Comparison of ENCODE assay signal across 26 mouse cellular contexts in the genomic region with DNA sequence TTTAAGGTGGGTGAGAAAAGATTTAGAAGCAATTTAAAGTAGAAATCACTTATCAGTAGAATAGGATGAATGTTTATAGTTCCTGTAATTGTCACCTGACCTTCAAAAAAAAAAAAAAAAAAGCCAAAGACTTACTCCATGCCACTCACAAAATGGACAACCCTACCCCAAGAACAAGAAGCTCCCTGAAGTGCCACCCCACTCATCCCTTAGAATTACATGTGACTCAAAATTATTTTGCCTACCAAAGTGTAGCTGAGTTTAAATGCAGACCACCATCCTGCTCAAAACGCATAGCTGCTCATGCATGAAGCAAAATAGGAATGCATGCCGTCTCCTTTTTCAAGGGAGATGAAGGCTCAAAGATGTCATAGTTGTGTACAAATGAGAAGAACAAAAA.
DNase-seq lines count a peak whose midpoint lies in the region; ATAC-seq and TF ChIP-seq lines count a peak whose summit lies in the region.
"Had no signal": no experiment of that assay in that cellular context is flagged by ENCODE, and none has a peak within 500 bp of the region (broad histone marks: within the 10 kb centered on the region; RNA-seq: fewer than 3 reads in every experiment).

No protein-coding gene starts in this region.

- 56% methylated on average over 2 of the region's 2 CpGs for WGBS in forebrain, embryonic 11.5 days
- 37% methylated on average over 2 of the region's 2 CpGs for WGBS in forebrain, embryonic 16.5 days
- 47% methylated on average over 2 of the region's 2 CpGs for WGBS in midbrain, embryonic 11.5 days
- 26% methylated on average over 2 of the region's 2 CpGs for WGBS in midbrain, embryonic 13.5 days
- 23% methylated on average over 2 of the region's 2 CpGs for WGBS in midbrain, embryonic 15.5 days
- WGBS in midbrain, postnatal 0 days = 25% methylated on average over 2 of the region's 2 CpGs

- H3K27ac ChIP-seq in forebrain, embryonic 11.5 days (ENCODE audit: low read depth, low read length) = no peak overlapping the region
- H3K27ac ChIP-seq in forebrain, embryonic 16.5 days (ENCODE audit: low read length) = no peak overlapping the region
- H3K27ac ChIP-seq in midbrain, embryonic 11.5 days (ENCODE audit: low read depth, low read length) = no peak overlapping the region
- H3K27ac ChIP-seq in midbrain, embryonic 13.5 days = no peak overlapping the region
- H3K27ac ChIP-seq in midbrain, embryonic 15.5 days = no peak overlapping the region
- H3K27ac ChIP-seq in midbrain, postnatal 0 days (ENCODE audit: low read depth, low read length) = no peak overlapping the region
- H3K27ac ChIP-seq: embryonic facial prominence, embryonic 12.5 days; embryonic facial prominence, embryonic 15.5 days; forebrain, embryonic 12.5 days; forebrain, embryonic 15.5 days; heart, adult 2 months; heart, embryonic 10.5 days; heart, embryonic 13.5 days; hindbrain, embryonic 15.5 days had no signal

- H3K9ac ChIP-seq in forebrain, embryonic 11.5 days (ENCODE audit: low read length) = no peak overlapping the region
- no peak overlapping the region for H3K9ac ChIP-seq in forebrain, embryonic 16.5 days (replicated peaks; ENCODE audit: low read depth, low read length)
- H3K9ac ChIP-seq in midbrain, embryonic 11.5 days (ENCODE audit: low read length) = no peak overlapping the region
- H3K9ac ChIP-seq in midbrain, embryonic 13.5 days (replicated peaks) = no peak overlapping the region
- H3K9ac ChIP-seq in midbrain, embryonic 15.5 days = no peak overlapping the region
- no peak overlapping the region for H3K9ac ChIP-seq in midbrain, postnatal 0 days (replicated peaks; ENCODE audit: low read length, poor library complexity, severe bottlenecking)
- H3K9ac ChIP-seq: embryonic facial prominence, embryonic 12.5 days; embryonic facial prominence, embryonic 15.5 days; forebrain, embryonic 12.5 days; forebrain, embryonic 15.5 days; heart, embryonic 13.5 days; hindbrain, embryonic 15.5 days had no signal

- H3K27me3 ChIP-seq in forebrain, embryonic 11.5 days (ENCODE audit: control insufficient read depth, insufficient read depth, low read length) = no peaks in the 10 kb centered on the region
- no peaks in the 10 kb centered on the region for H3K27me3 ChIP-seq in forebrain, embryonic 16.5 days (replicated peaks; ENCODE audit: control insufficient read depth, insufficient read depth, low read length)
- H3K27me3 ChIP-seq in midbrain, embryonic 11.5 days (ENCODE audit: control insufficient read depth, insufficient read depth, low read length) = no peaks in the 10 kb centered on the region
- H3K27me3 ChIP-seq in midbrain, embryonic 13.5 days = no peaks in the 10 kb centered on the region
- H3K27me3 ChIP-seq in midbrain, embryonic 15.5 days (replicated peaks) = no peaks in the 10 kb centered on the region
- H3K27me3 ChIP-seq in midbrain, postnatal 0 days (ENCODE audit: insufficient read depth, low read length) = no peaks in the 10 kb centered on the region
- H3K27me3 ChIP-seq: embryonic facial prominence, embryonic 12.5 days; embryonic facial prominence, embryonic 15.5 days; forebrain, embryonic 12.5 days; forebrain, embryonic 15.5 days; heart, embryonic 13.5 days; hindbrain, embryonic 15.5 days had no signal

- H3K4me3 ChIP-seq in forebrain, embryonic 11.5 days (ENCODE audit: low read depth, low read length) = no peak overlapping the region
- no peak overlapping the region for H3K4me3 ChIP-seq in forebrain, embryonic 16.5 days (replicated peaks; ENCODE audit: low read length)
- no peak overlapping the region for H3K4me3 ChIP-seq in midbrain, embryonic 11.5 days (ENCODE audit: low read depth, low read length)
- no peak overlapping the region for H3K4me3 ChIP-seq in midbrain, embryonic 13.5 days (replicated peaks)
- H3K4me3 ChIP-seq in midbrain, embryonic 15.5 days = no peak overlapping the region
- H3K4me3 ChIP-seq in midbrain, postnatal 0 days (ENCODE audit: low read depth, low read length) = no peak overlapping the region
- H3K4me3 ChIP-seq: embryonic facial prominence, embryonic 12.5 days; embryonic facial prominence, embryonic 15.5 days; forebrain, embryonic 12.5 days; forebrain, embryonic 15.5 days; heart, adult 2 months; heart, embryonic 10.5 days; heart, embryonic 13.5 days; hindbrain, embryonic 15.5 days had no signal

- 0 out of 2 replicates have a peak, but pooled peaks have one; percentile 10 for ATAC-seq in forebrain, embryonic 11.5 days (replicated peaks; ENCODE audit: low FRiP score)
- no peak for ATAC-seq in forebrain, embryonic 16.5 days
- ATAC-seq in midbrain, embryonic 11.5 days (ENCODE audit: low FRiP score) = peak; percentile 51
- ATAC-seq in midbrain, embryonic 13.5 days = no peak
- peak; percentile 3; the same call in 1 of the 2 replicates for ATAC-seq in midbrain, embryonic 15.5 days (replicated peaks)
- ATAC-seq in midbrain, postnatal 0 days (ENCODE audit: low FRiP score) = no peak
- ATAC-seq: Patski had no signal

- no peak overlapping the region for H3K4me2 ChIP-seq in forebrain, embryonic 11.5 days (ENCODE audit: low read depth, low read length, severe bottlenecking)
- no peak overlapping the region for H3K4me2 ChIP-seq in forebrain, embryonic 16.5 days (ENCODE audit: low read length)
- no peak overlapping the region for H3K4me2 ChIP-seq in midbrain, embryonic 11.5 days
- no peak overlapping the region for H3K4me2 ChIP-seq in midbrain, embryonic 13.5 days (replicated peaks)
- H3K4me2 ChIP-seq in midbrain, embryonic 15.5 days = no peak overlapping the region
- H3K4me2 ChIP-seq in midbrain, postnatal 0 days (ENCODE audit: low read depth, low read length, poor library complexity, severe bottlenecking) = no peak overlapping the region
- H3K4me2 ChIP-seq: embryonic facial prominence, embryonic 12.5 days; embryonic facial prominence, embryonic 15.5 days; forebrain, embryonic 12.5 days; forebrain, embryonic 15.5 days; heart, embryonic 13.5 days; hindbrain, embryonic 15.5 days had no signal

- no peaks in the 10 kb centered on the region for H3K9me3 ChIP-seq in forebrain, embryonic 11.5 days (ENCODE audit: control insufficient read depth, low read length)
- H3K9me3 ChIP-seq in forebrain, embryonic 16.5 days (ENCODE audit: control insufficient read depth, low read length) = no peaks in the 10 kb centered on the region
- no peaks in the 10 kb centered on the region for H3K9me3 ChIP-seq in midbrain, embryonic 11.5 days (ENCODE audit: control insufficient read depth, low read length)
- H3K9me3 ChIP-seq in midbrain, embryonic 13.5 days = no peaks in the 10 kb centered on the region
- no peaks in the 10 kb centered on the region for H3K9me3 ChIP-seq in midbrain, embryonic 15.5 days
- no peaks in the 10 kb centered on the region for H3K9me3 ChIP-seq in midbrain, postnatal 0 days (ENCODE audit: low read length)
- H3K9me3 ChIP-seq: embryonic facial prominence, embryonic 12.5 days; embryonic facial prominence, embryonic 15.5 days; forebrain, embryonic 12.5 days; forebrain, embryonic 15.5 days; heart, embryonic 10.5 days; heart, embryonic 13.5 days; hindbrain, embryonic 15.5 days had no signal

- no peak for TF ChIP-seq CTCF in midbrain, postnatal 0 days (IDR thresholded peaks at IDR 0.05)

- no peaks in the 10 kb centered on the region for H3K36me3 ChIP-seq in forebrain, embryonic 11.5 days (ENCODE audit: control insufficient read depth, insufficient read depth, low read length)
- no peaks in the 10 kb centered on the region for H3K36me3 ChIP-seq in forebrain, embryonic 16.5 days (ENCODE audit: control insufficient read depth, insufficient read depth)
- no peaks in the 10 kb centered on the region for H3K36me3 ChIP-seq in midbrain, embryonic 11.5 days (ENCODE audit: control insufficient read depth, insufficient read depth, low read length)
- no peaks in the 10 kb centered on the region for H3K36me3 ChIP-seq in midbrain, embryonic 13.5 days
- no peaks in the 10 kb centered on the region for H3K36me3 ChIP-seq in midbrain, embryonic 15.5 days (replicated peaks)
- no peaks in the 10 kb centered on the region for H3K36me3 ChIP-seq in midbrain, postnatal 0 days (ENCODE audit: insufficient read depth, low read length)
- H3K36me3 ChIP-seq: embryonic facial prominence, embryonic 12.5 days; embryonic facial prominence, embryonic 15.5 days; forebrain, embryonic 12.5 days; forebrain, embryonic 15.5 days; heart, embryonic 10.5 days; heart, embryonic 13.5 days; hindbrain, embryonic 15.5 days had no signal

- H3K4me1 ChIP-seq in forebrain, embryonic 11.5 days (replicated peaks; ENCODE audit: control insufficient read depth, insufficient read depth, low read length) = 0 out of 2 replicates have a peak, but pooled peaks cover 2% of the 10 kb centered on the region
- no peaks in the 10 kb centered on the region for H3K4me1 ChIP-seq in forebrain, embryonic 16.5 days (replicated peaks; ENCODE audit: control insufficient read depth, insufficient read depth, low read length)
- peaks cover 2% of the 10 kb centered on the region; the same call in 1 of the 2 replicates for H3K4me1 ChIP-seq in midbrain, embryonic 11.5 days (ENCODE audit: control insufficient read depth, insufficient read depth, low read length)
- H3K4me1 ChIP-seq in midbrain, embryonic 13.5 days (replicated peaks) = peaks cover 10% of the 10 kb centered on the region
- no peaks in the 10 kb centered on the region; the same call in 1 of the 2 replicates for H3K4me1 ChIP-seq in midbrain, embryonic 15.5 days
- no peaks in the 10 kb centered on the region for H3K4me1 ChIP-seq in midbrain, postnatal 0 days (ENCODE audit: insufficient read depth, low read length)
- H3K4me1 ChIP-seq: embryonic facial prominence, embryonic 12.5 days; embryonic facial prominence, embryonic 15.5 days; forebrain, embryonic 15.5 days; heart, embryonic 10.5 days; heart, embryonic 13.5 days; hindbrain, embryonic 15.5 days had no signal

- no peak for DNase-seq in forebrain, embryonic 11.5 days (ENCODE audit: low spot score)
- DNase-seq in midbrain, embryonic 11.5 days (ENCODE audit: low spot score, missing footprints) = no peak
- DNase-seq in midbrain, postnatal 0 days (ENCODE audit: low spot score) = no peak
- no peak for DNase-seq in ovary, postnatal 36 days (ENCODE audit: low spot score)
- DNase-seq: adrenal gland, postnatal 10 days; adrenal gland, postnatal 36 days; cerebellum, adult 11 months; cerebellum, adult 2 months; cerebellum, adult 9-11 months; cerebellum, postnatal 25 days; gastrocnemius, postnatal 10 days; gastrocnemius, postnatal 36 days; heart, adult 2 months; heart, postnatal 14 days; heart, postnatal 4 days had no signal

Comparison
In these comparisons a context has a peak if more than half of its experiments do, and no peak if none do; other contexts are left out.
1. ATAC-seq: peak in forebrain, embryonic 11.5 days (single experiment), midbrain, embryonic 11.5 days (single experiment) and midbrain, embryonic 15.5 days (single experiment); none in forebrain, embryonic 16.5 days (single experiment), midbrain, embryonic 13.5 days (single experiment) and midbrain, postnatal 0 days (single experiment).